16 mouse cellular contexts compared by ENCODE assay signal in genomic region chr4:125439856-125440255, GRCm38 (mm10). TPM values are rescaled to one million over a fixed set of nuclear protein-coding genes. Genes with fewer than 3 reads are reported as not detected.
"Had no signal": no experiment of that assay in that cellular context is flagged by ENCODE, and none has a peak within 500 bp of the region (broad histone marks: within the 10 kb centered on the region; RNA-seq: fewer than 3 reads in every experiment).

No protein-coding gene starts in this region.

- ATAC-seq: liver, postnatal 0 days; lung, postnatal 0 days; midbrain, embryonic 15.5 days had no signal

- H3K9me3 ChIP-seq: kidney, embryonic 15.5 days; limb, embryonic 13.5 days; midbrain, embryonic 15.5 days had no signal

- H3K4me3 ChIP-seq: kidney, embryonic 15.5 days; limb, embryonic 13.5 days; midbrain, embryonic 15.5 days had no signal

- DNase-seq: kidney, adult 11 months; kidney, adult 8-10 months; kidney, postnatal 10 days; kidney, postnatal 36 days; left cerebral cortex, postnatal 4 days; liver; liver, postnatal 0 days; lung, embryonic 14.5 days; thymus, postnatal 25 days had no signal

- H3K36me3 ChIP-seq: kidney, embryonic 15.5 days; limb, embryonic 13.5 days; midbrain, embryonic 15.5 days had no signal

- H3K4me1 ChIP-seq: kidney, embryonic 15.5 days; limb, embryonic 13.5 days had no signal

- H3K4me2 ChIP-seq: kidney, embryonic 15.5 days; limb, embryonic 13.5 days; lung, embryonic 14.5 days; midbrain, embryonic 15.5 days had no signal

- H3K9ac ChIP-seq: kidney, embryonic 15.5 days; limb, embryonic 13.5 days; liver, embryonic 14.5 days; liver, postnatal 0 days; lung, embryonic 14.5 days; midbrain, embryonic 15.5 days had no signal

- H3K27ac ChIP-seq: kidney, embryonic 15.5 days; limb, embryonic 13.5 days; liver, embryonic 14.5 days; macrophage; midbrain, embryonic 15.5 days had no signal

RNA-seq across cellular contexts. Expression of gene Grik3, which starts 50.6 kb away (rescaled TPM):
- total RNA-seq: megakaryocyte, adult 5-6 weeks had no signal
- polyA plus RNA-seq: lung, embryonic 14.5 days; lung, postnatal 0 days; macrophage had no signal
